Mouse (Mus musculus): ENCODE results near the gene Kcnh4.

GRCm38 (mm10) chr11:100720345-100720744 lies 39.4 kb downstream of the Kcnh4 start:
- TF ChIP-seq CTCF (IDR thresholded peaks at IDR 0.05; ENCODE audit: extremely low read depth, insufficient read depth, insufficient read length, insufficient replicate concordance) = no peak
- no peak for TF ChIP-seq POLR2A (IDR thresholded peaks at IDR 0.05; ENCODE audit: low read depth, low read length)

Data from spleen, adult 2 months (tissue).